Mouse (Mus musculus) cerebellum, postnatal 36 days (tissue): ENCODE measurements around the gene Tnfaip2.

Experiments
- DNase-seq, 2 experiments: peaks; one replicate each; pipeline ENCODE4 v3.0.0; 2021 to 2022; ENCODE audit warnings: mixed read lengths in 2 of 2

The Tnfaip2 gene

GRCm38 (mm10) chr12:111479917-111480316 is 37.6 kb downstream of the Tnfaip2 start:
- peak; percentile 37 to 39 for DNase-seq

GRCm38 (mm10) chr12:111485046-111485651 is 42.9 kb downstream of the Tnfaip2 start:
- DNase-seq: no peak

GRCm38 (mm10) chr12:111485652-111486306 is 43.5 kb downstream of the Tnfaip2 start, which contains the start of gene Gm266:
Gene Gm266 (minus strand): TSS chr12:111485823.
- DNase-seq: no peak

- no peak for DNase-seq
Measured at GRCm38 (mm10) chr12:111486455-111486854, 44.2 kb downstream of the Tnfaip2 start.

DNA sequence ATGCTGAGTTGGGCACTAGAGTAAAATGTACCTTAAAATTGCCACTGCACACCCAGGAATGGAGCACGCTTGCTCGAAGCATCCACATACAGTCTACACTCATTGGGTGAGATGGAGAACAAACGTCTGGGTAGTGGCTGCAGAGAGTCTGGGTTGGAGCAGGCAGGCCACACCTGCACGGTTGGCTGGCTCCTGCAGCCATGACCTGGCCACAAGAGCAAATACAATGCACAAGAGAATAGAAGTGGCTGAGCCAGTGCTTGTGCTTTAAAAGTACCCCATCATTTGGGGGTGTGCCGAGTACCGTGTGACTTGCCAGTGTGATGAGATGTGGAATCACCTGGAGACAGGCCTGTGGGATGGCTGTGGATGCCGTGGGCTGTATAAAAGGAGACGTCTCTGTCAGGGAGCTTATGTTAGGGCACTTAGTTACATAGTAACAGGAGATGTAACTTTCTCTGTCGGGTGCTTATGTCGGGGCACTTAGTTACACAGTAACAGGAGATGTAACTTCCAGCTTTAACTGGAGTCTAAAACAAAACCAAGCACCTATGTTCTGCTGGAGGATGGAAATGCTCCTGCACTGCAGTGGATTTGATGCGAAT is 47.1 kb downstream of the Tnfaip2 start:
- no peak for DNase-seq

DNA sequence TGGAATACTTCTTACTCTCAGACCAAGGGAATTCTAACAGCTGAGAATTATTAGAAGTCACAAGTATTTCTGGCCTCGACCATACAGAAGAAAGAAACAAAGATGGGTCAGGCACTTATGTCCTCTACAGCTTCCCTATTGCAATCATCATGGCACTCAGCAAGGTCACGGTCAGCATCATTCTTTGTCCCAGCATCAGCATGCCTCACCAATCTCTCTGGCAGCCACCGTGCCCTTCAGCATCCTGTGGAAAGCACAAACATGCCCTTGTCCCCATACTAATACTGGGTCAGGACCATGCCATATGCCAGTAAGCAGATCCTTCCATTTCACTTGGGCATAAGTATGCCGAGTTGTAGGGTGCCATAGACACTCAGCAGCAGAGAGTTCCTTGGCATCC is 52.7 kb downstream of the Tnfaip2 start:
- DNase-seq: no peak

- DNase-seq: no peak
Measured at GRCm38 (mm10) chr12:111497076-111497475, 54.8 kb downstream of the Tnfaip2 start.

DNA sequence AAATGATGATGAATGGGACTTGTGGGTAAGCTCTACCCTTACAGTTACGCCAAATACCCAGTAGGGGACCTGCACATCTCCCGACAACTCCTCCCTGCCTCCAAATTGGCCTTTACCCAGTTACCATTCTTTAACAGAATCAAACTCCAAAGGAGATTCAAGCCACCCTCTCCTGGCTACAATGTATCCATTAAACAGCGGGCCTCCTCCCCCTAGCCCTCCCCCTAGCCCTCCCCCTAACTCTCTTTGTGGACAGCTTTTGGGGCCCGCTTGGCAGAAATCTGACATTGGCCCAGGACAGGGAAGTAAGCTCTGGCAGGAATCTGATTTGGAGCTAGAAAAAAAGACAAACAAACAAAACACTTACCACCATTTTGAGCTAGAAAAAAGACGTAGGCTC is 57.3 kb downstream of the Tnfaip2 start:
- DNase-seq: no peak

DNA sequence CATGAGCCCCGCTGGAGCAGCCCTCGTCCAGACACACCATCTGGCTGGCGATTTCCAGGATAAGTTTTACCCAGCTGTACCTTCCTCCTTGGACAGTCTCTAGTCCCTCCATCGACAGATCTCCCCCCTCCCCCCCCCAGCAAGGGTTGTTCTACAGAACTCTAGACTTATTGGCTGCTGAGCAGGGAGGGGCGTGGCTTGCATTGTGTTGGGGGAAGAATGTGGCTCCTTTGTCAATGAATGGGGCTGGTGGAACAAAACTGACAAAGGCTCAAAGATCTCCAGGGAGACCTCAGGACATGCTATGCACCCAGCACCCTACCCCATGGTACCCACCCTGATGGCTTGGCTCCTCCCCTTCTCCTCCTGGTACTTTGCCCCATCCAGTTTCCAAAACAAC is 58.5 kb downstream of the Tnfaip2 start:
- no peak for DNase-seq

DNA sequence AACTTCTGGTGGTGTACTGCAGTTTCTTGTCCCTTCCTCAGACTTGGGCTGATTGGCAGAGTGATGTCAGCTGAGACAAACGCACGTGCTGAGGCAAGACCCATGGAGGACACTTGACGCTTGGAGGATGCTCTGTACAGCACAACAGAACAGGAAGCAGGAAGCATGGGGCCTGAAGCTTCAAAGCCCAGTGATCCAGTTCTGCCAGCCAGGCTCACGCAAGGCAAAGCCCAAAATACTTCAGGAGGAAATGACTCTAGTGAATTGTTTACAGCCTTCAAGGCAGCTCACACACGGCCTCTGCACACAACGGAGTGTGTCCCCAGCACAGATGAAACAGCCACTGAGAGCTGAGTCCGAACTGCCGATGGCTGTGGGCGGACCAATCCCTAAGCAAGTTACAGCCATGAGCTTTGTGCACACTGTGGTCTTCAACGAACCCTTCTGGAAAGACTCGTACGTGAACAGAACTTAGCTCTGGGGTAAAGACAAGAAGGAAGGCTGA is 60.8 kb downstream of the Tnfaip2 start:
- no peak for DNase-seq

DNA sequence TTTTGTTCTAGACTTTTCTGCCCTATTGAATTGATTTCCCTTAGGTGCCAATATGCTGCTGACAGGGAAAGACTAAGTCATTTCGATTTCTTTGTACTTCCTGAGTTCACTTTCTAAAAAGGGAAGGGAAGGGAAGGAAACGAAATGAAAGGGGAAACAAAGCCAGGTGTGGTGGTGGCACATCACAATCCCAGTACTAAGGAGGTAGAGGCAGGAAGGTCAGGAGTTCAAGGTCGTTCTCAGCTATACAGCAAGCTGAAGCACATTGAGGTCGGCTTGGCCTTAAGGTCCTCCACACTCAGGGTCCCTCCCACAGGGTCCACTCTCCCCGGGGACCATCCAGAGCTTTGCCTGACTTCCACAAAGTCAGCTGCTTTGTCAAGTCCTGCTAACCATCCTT is 61.3 kb downstream of the Tnfaip2 start:
- DNase-seq: no peak
